Mouse (Mus musculus) liver, adult 2 months (tissue): ENCODE data around the gene Cpa5.

Source experiments
- CTCF ChIP-seq: fragments of 200-500 bp; IDR thresholded peaks from 2 replicates; pipeline ENCODE4 v1.5.1; 2011; ENCODE audit warnings: low read depth, low read length, control low read depth
- POLR2A ChIP-seq: fragments of 200-500 bp; IDR thresholded peaks from 2 replicates; pipeline ENCODE4 v1.6.1; 2011; ENCODE audit warnings: low read length, control low read depth; ENCODE audit not compliant: insufficient read depth; ENCODE audit errors: extremely low read depth

DNA sequence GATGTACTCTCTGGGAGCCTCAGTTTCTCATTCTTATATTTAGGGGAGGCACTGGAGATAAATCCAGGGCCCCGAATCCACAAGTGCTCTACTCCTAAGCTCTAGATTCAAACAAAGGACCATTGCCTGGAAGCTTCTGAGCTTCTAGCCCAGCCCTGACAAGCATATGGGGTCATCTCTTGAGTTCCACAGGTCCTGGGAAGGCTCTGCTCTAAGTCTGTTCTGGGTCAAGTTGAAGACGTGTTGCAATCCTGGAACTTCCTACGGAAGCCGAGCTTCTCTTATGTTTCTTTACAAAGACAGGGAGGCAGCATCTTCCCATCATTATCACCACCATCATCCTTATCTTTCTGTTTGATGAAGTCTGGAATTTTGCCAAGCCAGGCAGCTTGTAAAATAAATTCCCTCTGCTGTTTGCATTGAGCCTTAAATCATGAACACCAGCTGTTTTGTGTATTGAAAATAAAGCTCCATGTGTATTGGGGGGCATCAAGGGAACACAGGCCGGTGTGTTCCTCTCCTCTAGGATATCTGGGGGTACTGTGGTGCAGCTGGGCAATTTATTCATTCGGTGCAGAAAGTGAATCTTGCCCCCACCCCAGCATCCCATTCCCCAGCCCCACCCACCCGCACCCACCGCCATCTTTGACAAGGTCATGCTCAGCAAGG, 14.4 kb upstream of the Cpa5 start:
- TF ChIP-seq CTCF (no peak), POLR2A (no peak)
